Mouse (Mus musculus) CH12.LX (cell line): ENCODE data around the gene Glyatl3. TPM values are rescaled to one million over a fixed set of nuclear protein-coding genes. Genes with fewer than 3 reads are reported as not detected.

ENCODE experiments used
- DNase-seq: peaks from one replicate; pipeline ENCODE4 v3.0.0-alpha.2; 2013; ENCODE audit errors: extremely low read depth
- H3K27ac ChIP-seq: 2 replicates; pipeline ENCODE4 v1.5.1; 2012; ENCODE audit warnings: low read depth, mild to moderate bottlenecking, control low read depth, moderate library complexity; ENCODE audit not compliant: insufficient read depth
- H3K27me3 ChIP-seq: replicated peaks from 2 replicates; pipeline ENCODE3; 2012; ENCODE audit warnings: inconsistent platforms
- H3K36me3 ChIP-seq, 2 experiments: replicated peaks in 1 of 2; 2 replicates each; pipeline versions ENCODE3 to v1.6.1; 2012; ENCODE audit warnings: inconsistent platforms in 1 of 2, low read length in 1 of 2, mild to moderate bottlenecking in 1 of 2, mixed read lengths in 1 of 2, moderate library complexity in 1 of 2; ENCODE audit not compliant: control insufficient read depth in 1 of 2, insufficient read depth in 1 of 2
- H3K4me1 ChIP-seq, 2 experiments: 2 replicates each; pipeline ENCODE4 v1.6.1; 2012; ENCODE audit warnings: inconsistent platforms in 1 of 2, moderate library complexity in 1 of 2; ENCODE audit not compliant: insufficient read depth in 2 of 2, control insufficient read depth in 1 of 2
- H3K4me2 ChIP-seq: 2 replicates; pipeline ENCODE4 v1.6.1; 2012; ENCODE audit warnings: low read depth, mild to moderate bottlenecking, control low read depth; ENCODE audit not compliant: poor library complexity, insufficient read depth, severe bottlenecking
- H3K4me3 ChIP-seq, 3 experiments: fragments of 150-350 bp in 1 of 3; sonication (generic) in 1 of 3; replicated peaks in 1 of 3; 2 replicates each; pipeline versions ENCODE3 to v1.5.1; 2011 to 2012; ENCODE audit warnings: low read depth in 2 of 3, low read length in 2 of 3, mild to moderate bottlenecking in 2 of 3, moderate library complexity in 2 of 3, control low read depth in 1 of 3, improper control_type of control experiment in 1 of 3, inconsistent platforms in 1 of 3, mixed read lengths in 1 of 3; ENCODE audit not compliant: poor library complexity in 1 of 3
- H3K79me2 ChIP-seq: replicated peaks from 2 replicates; pipeline ENCODE4 v1.6.1; 2012; ENCODE audit warnings: mild to moderate bottlenecking, moderate library complexity; ENCODE audit not compliant: control insufficient read depth, poor library complexity, insufficient read depth, severe bottlenecking; ENCODE audit errors: extremely low read depth
- H3K9ac ChIP-seq: 2 replicates; pipeline ENCODE4 v1.6.1; 2012; ENCODE audit warnings: low read depth, mild to moderate bottlenecking, control low read depth, moderate library complexity; ENCODE audit not compliant: insufficient read depth
- H3K9me3 ChIP-seq: replicated peaks from 2 replicates; pipeline ENCODE3; 2012; ENCODE audit warnings: low read length, inconsistent platforms, mixed read lengths
- EP300 ChIP-seq: IDR thresholded peaks from 2 replicates; pipeline ENCODE4 v1.6.1; 2011; ENCODE audit warnings: low read length, improper control_type of control experiment
- ETS1 ChIP-seq: conservative IDR thresholded peaks from 2 replicates; pipeline ENCODE4 v1.6.1; 2012; ENCODE audit warnings: low read depth, mild to moderate bottlenecking, inconsistent platforms, low read length, improper control_type of control experiment, moderate library complexity
- GABPA ChIP-seq: IDR thresholded peaks from 2 replicates; pipeline ENCODE4 v1.6.1; 2012; ENCODE audit warnings: low read depth, low read length, improper control_type of control experiment, inconsistent platforms; ENCODE audit not compliant: insufficient replicate concordance
- JUN ChIP-seq: IDR thresholded peaks from 2 replicates; pipeline ENCODE4 v1.6.1; 2011; ENCODE audit warnings: low read depth, mild to moderate bottlenecking, low read length, improper control_type of control experiment, moderate library complexity; ENCODE audit not compliant: insufficient read depth
- MAX ChIP-seq: IDR thresholded peaks from 2 replicates; pipeline ENCODE4 v1.6.1; 2011; ENCODE audit warnings: low read length, improper control_type of control experiment
- MAZ ChIP-seq: IDR thresholded peaks from 2 replicates; pipeline ENCODE4 v1.6.1; 2012; ENCODE audit warnings: low read depth, mild to moderate bottlenecking, inconsistent platforms, low read length, improper control_type of control experiment, moderate library complexity
- NRF1 ChIP-seq: IDR thresholded peaks from 2 replicates; pipeline ENCODE4 v1.6.1; 2014; ENCODE audit warnings: low read depth, mild to moderate bottlenecking, inconsistent platforms, low read length, improper control_type of control experiment, moderate library complexity
- POLR2A ChIP-seq: IDR thresholded peaks from 2 replicates; pipeline ENCODE4 v1.6.1; 2011; ENCODE audit warnings: low read depth, mild to moderate bottlenecking, improper control_type of control experiment, low read length
- POLR2AphosphoS2 ChIP-seq: IDR thresholded peaks from 2 replicates; pipeline ENCODE4 v1.6.1; 2011; ENCODE audit warnings: low read depth, low read length, improper control_type of control experiment
- RCOR1 ChIP-seq: conservative IDR thresholded peaks from 2 replicates; pipeline ENCODE4 v1.6.1; 2012; ENCODE audit warnings: low read depth, mild to moderate bottlenecking, inconsistent platforms, low read length, improper control_type of control experiment
- SIN3A ChIP-seq: IDR thresholded peaks from 2 replicates; pipeline ENCODE4 v1.6.1; 2012; ENCODE audit warnings: low read length, improper control_type of control experiment, inconsistent platforms
- SMC3 ChIP-seq: IDR thresholded peaks from 2 replicates; pipeline ENCODE4 v1.6.1; 2011; ENCODE audit warnings: low read depth, low read length, improper control_type of control experiment
- ZC3H11A ChIP-seq: IDR thresholded peaks from 2 replicates; pipeline ENCODE4 v1.6.1; 2012; ENCODE audit warnings: low read depth, mild to moderate bottlenecking, inconsistent platforms, low read length, improper control_type of control experiment
- ZKSCAN1 ChIP-seq: IDR thresholded peaks from 2 replicates; pipeline ENCODE4 v1.6.1; 2012; ENCODE audit warnings: low read depth, inconsistent platforms, low read length, improper control_type of control experiment, borderline replicate concordance
- ZMIZ1 ChIP-seq: IDR thresholded peaks from 2 replicates; pipeline ENCODE4 v1.6.1; 2012; ENCODE audit warnings: low read depth, mild to moderate bottlenecking, inconsistent platforms, low read length, improper control_type of control experiment
- ZNF384 ChIP-seq: IDR thresholded peaks from 2 replicates; pipeline ENCODE4 v1.6.1; 2012; ENCODE audit warnings: low read depth, low read length, improper control_type of control experiment, inconsistent platforms
- dilution Hi-C: fragments of 300-500 bp; cut with MboI; formaldehyde crosslinking; loops from 2 replicates; pipeline ENCODE4 v1.14.3; 2020; ENCODE audit warnings: low sequenced_read_pairs; ENCODE audit not compliant: extremely low pct_unique_long_range_greater_than_20kb, extremely low pct_ligation_motif_present
- in situ Hi-C: fragments of 300-500 bp; cut with MboI; formaldehyde crosslinking; loops from 3 replicates; pipeline ENCODE4 v1.14.3; 2019; ENCODE audit warnings: low sequenced_read_pairs, low pct_ligation_motif_present, low pct_unique_long_range_greater_than_20kb, mixed read lengths
- polyA plus RNA-seq: library from polyadenylated mRNA; unstranded; fragments of >175 nt; gene quantifications from 2 replicates; pipeline ENCODE4 v1.2.1, GENCODE M21; 2012; ENCODE audit warnings: low read depth; ENCODE audit not compliant: insufficient read length
- total RNA-seq, 2 experiments: library from RNA; depleted of rRNA; stranded (reverse); fragments of 300-350 nt in 1 of 2; fragments of >200 nt in 1 of 2; gene quantifications; 2 replicates each; pipeline ENCODE4 v1.2.3; 2012 to 2014

Glyatl3 gene
- total and polyA plus RNA-seq, 3 experiments, result not detected

GRCm38 (mm10) chr17:40885155-40885554 is 29.0 kb downstream of the Glyatl3 start:
- no peaks in the 10 kb centered on the region for H3K4me1 ChIP-seq
- no peak for DNase-seq
- in situ Hi-C loops, result no loop called here
- peaks cover 20% of the 10 kb centered on the region for H3K9me3 ChIP-seq
- H3K27ac ChIP-seq, result no peak overlapping the region
- no peak overlapping the region for H3K9ac ChIP-seq
- TF ChIP-seq ETS1 (no peak), GABPA (no peak), SMC3 (no peak), POLR2A (no peak), JUN (no peak), SIN3A (no peak), EP300 (no peak), RCOR1 (no peak), ZMIZ1 (no peak), NRF1 (no peak), MAZ (no peak), POLR2AphosphoS2 (no peak), ZC3H11A (no peak), ZKSCAN1 (no peak)
- no peaks in the 10 kb centered on the region for H3K79me2 ChIP-seq
- dilution Hi-C loops, result no loop called here
- no peaks in the 10 kb centered on the region for H3K36me3 ChIP-seq
- H3K27me3 ChIP-seq, result no peaks in the 10 kb centered on the region
- H3K4me2 ChIP-seq, result no peak overlapping the region
- no peak overlapping the region for H3K4me3 ChIP-seq

DNA sequence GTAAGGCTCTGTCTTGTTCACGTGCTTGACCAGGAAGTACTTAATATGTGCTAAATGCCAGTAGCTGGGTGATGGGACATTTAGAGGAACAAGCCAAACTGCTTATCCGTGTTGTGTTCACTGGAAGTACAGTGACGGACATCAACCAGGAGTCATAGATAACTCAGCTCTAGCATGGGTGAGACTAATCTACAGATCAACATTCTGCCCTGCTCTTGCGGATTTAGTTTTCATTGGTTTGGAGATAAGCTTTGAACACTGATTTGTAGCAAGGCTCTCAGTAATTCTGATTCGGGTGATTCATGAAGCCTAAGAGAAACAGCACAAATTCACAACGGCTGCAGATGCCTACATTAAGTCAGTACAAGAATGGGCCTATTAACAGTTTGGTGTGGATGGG is 32.0 kb downstream of the Glyatl3 start:
- no peak for DNase-seq
- H3K4me2 ChIP-seq, result no peak overlapping the region
- H3K27me3 ChIP-seq, result no peaks in the 10 kb centered on the region
- no peak overlapping the region for H3K4me3 ChIP-seq
- no peak overlapping the region for H3K9ac ChIP-seq
- H3K4me1 ChIP-seq, result no peaks in the 10 kb centered on the region
- no peaks in the 10 kb centered on the region for H3K36me3 ChIP-seq
- no peak for TF ChIP-seq ZNF384
- no peak for TF ChIP-seq MAX
- H3K9me3 ChIP-seq, result peaks cover 27% of the 10 kb centered on the region
- in situ Hi-C loops (no loop called here), dilution Hi-C loops (no loop called here)
- no peak overlapping the region for H3K27ac ChIP-seq
- no peaks in the 10 kb centered on the region for H3K79me2 ChIP-seq
